Mouse (Mus musculus) hindlimb bud, embryonic 11.5 days (tissue): Measurements from ENCODE around the gene Gm21900.
"Not testable (repeated sequence)": the region's sequence is repeated elsewhere in the genome, so short reads cannot be mapped to it uniquely, and the experiment has no call there.

Source experiments
- DNase-seq: peaks from one replicate; pipeline ENCODE4 v3.0.0-alpha.2; 2012; ENCODE audit warnings: low read depth, low spot score; ENCODE audit errors: extremely low spot score

Gm21900 gene

GRCm38 (mm10) chrY:10616061-10616460 is at the start of gene Gm21900:
TSS of gene Gm21900 (plus strand) at chrY:10616361.
- not testable (repeated sequence) for DNase-seq

GRCm38 (mm10) chrY:10643516-10643915 is 27.4 kb downstream of the Gm21900 start:
- not testable (repeated sequence) for DNase-seq
